Comparison of ENCODE assay signal across 20 mouse cellular contexts in genomic region chr10:86345645-86346044, GRCm38 (mm10). TPM values are rescaled to one million over a fixed set of nuclear protein-coding genes. Genes with fewer than 3 reads are reported as not detected.
DNase-seq lines count a peak whose midpoint lies in the region; ATAC-seq and TF ChIP-seq lines count a peak whose summit lies in the region.
"Had no signal": no experiment of that assay in that cellular context is flagged by ENCODE, and none has a peak within 500 bp of the region (broad histone marks: within the 10 kb centered on the region; RNA-seq: fewer than 3 reads in every experiment).

No protein-coding gene starts in this region.

- H3K9ac ChIP-seq in heart, adult 2 months (ENCODE audit: low read depth, low read length): no peak overlapping the region
- H3K9ac ChIP-seq in stomach, embryonic 14.5 days (replicated peaks; ENCODE audit: low read depth, low read length): no peak overlapping the region
- H3K9ac ChIP-seq in stomach, postnatal 0 days (ENCODE audit: low read length): no peak overlapping the region

- H3K4me3 ChIP-seq in heart, adult 2 months: no peak overlapping the region
- no peak overlapping the region for H3K4me3 ChIP-seq in stomach, embryonic 14.5 days (ENCODE audit: low read depth, low read length)
- H3K4me3 ChIP-seq in stomach, postnatal 0 days (ENCODE audit: low read depth, low read length): no peak overlapping the region

- no peak for TF ChIP-seq CTCF in heart, adult 2 months (IDR thresholded peaks at IDR 0.05)
- no peak for TF ChIP-seq CTCF in stomach, postnatal 0 days (IDR thresholded peaks at IDR 0.05; ENCODE audit: low read depth)

- DNase-seq in heart, adult 11 months: peak; percentile 90
- DNase-seq in heart, adult 9 months (ENCODE audit: low spot score in 2 of 2): no peak
- no peak for DNase-seq in heart, adult 2 months
- DNase-seq in heart, postnatal 14 days: no peak
- DNase-seq in stomach, postnatal 0 days (ENCODE audit: low spot score): no peak
- DNase-seq: adrenal gland, adult 2 months; adrenal gland, adult 8-10 months; adrenal gland, postnatal 14 days; adrenal gland, postnatal 25 days; adrenal gland, postnatal 36 days; B cell, adult 2 months; cerebellum, adult 11 months; cerebellum, adult 11-12 months; cerebellum, adult 18-20 months had no signal

- no peak overlapping the region for H3K4me2 ChIP-seq in stomach, embryonic 14.5 days (replicated peaks; ENCODE audit: low read depth, low read length)
- H3K4me2 ChIP-seq in stomach, postnatal 0 days (replicated peaks; ENCODE audit: low read depth): no peak overlapping the region

- peaks cover 31% of the 10 kb centered on the region for H3K36me3 ChIP-seq in heart, adult 2 months (ENCODE audit: control insufficient read depth, insufficient read depth, low read length)
- peaks cover 7% of the 10 kb centered on the region; the same call in 1 of the 2 replicates for H3K36me3 ChIP-seq in stomach, embryonic 14.5 days (ENCODE audit: control insufficient read depth, insufficient read depth, low read length)
- H3K36me3 ChIP-seq in stomach, postnatal 0 days (ENCODE audit: control insufficient read depth, insufficient read depth, low read length): peaks cover 6% of the 10 kb centered on the region; the same call in 1 of the 2 replicates

- intact Hi-C loops in heart, adult 2 months (cut with DNase I): no loop called here
- intact Hi-C loops in heart, postnatal 14 days (cut with DNase I): loop anchor here (5.0 kb wide), 1 partner anchor 107 kb away; no protein-coding TSS in a partner anchor

- no peaks in the 10 kb centered on the region for H3K79me2 ChIP-seq in heart, adult 2 months (replicated peaks; ENCODE audit: control insufficient read depth, insufficient read depth, low read length)

- TF ChIP-seq POLR2A in heart, adult 2 months (IDR thresholded peaks at IDR 0.05; ENCODE audit: insufficient read depth, low read depth, low read length): no peak

- TF ChIP-seq EP300 in heart, adult 2 months (IDR thresholded peaks at IDR 0.05; ENCODE audit: insufficient read depth, low read depth, low read length): no peak
- no peak for TF ChIP-seq EP300 in stomach, postnatal 0 days (optimal IDR thresholded peaks at IDR 0.05)

- H3K27ac ChIP-seq in heart, adult 2 months: peak overlapping the region; percentile 5; the same call in 1 of the 2 replicates
- H3K27ac ChIP-seq in stomach, embryonic 14.5 days (ENCODE audit: low read length): peak overlapping the region; percentile 2; the same call in 1 of the 2 replicates
- H3K27ac ChIP-seq in stomach, postnatal 0 days (replicated peaks): no peak overlapping the region

- peaks cover 26% of the 10 kb centered on the region for H3K4me1 ChIP-seq in heart, adult 2 months (ENCODE audit: control insufficient read depth, insufficient read depth, low read length)
- H3K4me1 ChIP-seq in stomach, embryonic 14.5 days (ENCODE audit: control insufficient read depth, insufficient read depth, low read length): peaks cover 13% of the 10 kb centered on the region
- H3K4me1 ChIP-seq in stomach, postnatal 0 days (replicated peaks; ENCODE audit: control insufficient read depth, insufficient read depth): peaks cover 10% of the 10 kb centered on the region; the same call in 1 of the 2 replicates

- H3K27me3 ChIP-seq in heart, adult 2 months (ENCODE audit: control insufficient read depth, insufficient read depth, low read length): no peaks in the 10 kb centered on the region
- H3K27me3 ChIP-seq in stomach, embryonic 14.5 days (ENCODE audit: control insufficient read depth, insufficient read depth, low read length): no peaks in the 10 kb centered on the region
- no peaks in the 10 kb centered on the region for H3K27me3 ChIP-seq in stomach, postnatal 0 days (ENCODE audit: control insufficient read depth, insufficient read depth, low read length)
- H3K27me3 ChIP-seq: CH12.LX, Patski had no signal

- WGBS in heart, adult 2 months: 97% methylated on average over 9 of the region's 9 CpGs
- WGBS in stomach, embryonic 14.5 days: 92% methylated on average over 9 of the region's 9 CpGs
- WGBS in stomach, postnatal 0 days: 94% methylated on average over 9 of the region's 9 CpGs

- no peak for ATAC-seq in stomach, embryonic 14.5 days (ENCODE audit: insufficient number of reproducible peaks, insufficient read depth, low FRiP score, low read depth)
- ATAC-seq in stomach, postnatal 0 days (ENCODE audit: low FRiP score, low TSS enrichment): no peak
- ATAC-seq: activated CD4-positive, CD25-positive, alpha-beta regulatory T cell, adult 4 months; CD4-positive, CD25-positive, alpha-beta regulatory T cell, adult 4 months; Patski had no signal

- H3K9me3 ChIP-seq in stomach, embryonic 14.5 days (ENCODE audit: control insufficient read depth, low read depth, low read length): no peaks in the 10 kb centered on the region
- no peaks in the 10 kb centered on the region for H3K9me3 ChIP-seq in stomach, postnatal 0 days (ENCODE audit: control insufficient read depth, low read length)

RNA-seq across cellular contexts. Expression of gene Timp3, which starts 45.5 kb away (rescaled TPM):
- 100 to 1,000 TPM; 154 to 174 TPM for total RNA-seq in heart, adult 2 months (2021)
- polyA plus RNA-seq in heart, adult 2 months (2012; rRNA removed): 80.2 and 114 TPM in 2 replicates
- total RNA-seq in heart, postnatal 14 days (2021): 100 to 1,000 TPM; 163 to 172 TPM
- polyA plus RNA-seq in stomach, embryonic 14.5 days (2014; fragmentation: Nextera tagmentation; extraction: Ambion mirVana): 88.0 and 88.4 TPM in 2 replicates
- 33.0 and 33.9 TPM in 2 replicates for polyA plus RNA-seq in stomach, postnatal 0 days (2015; fragmentation: Nextera tagmentation; extraction: Ambion mirVana)
- total RNA-seq: MEL had no signal
- polyA plus RNA-seq: activated CD4-positive, CD25-positive, alpha-beta regulatory T cell, adult 4 months; CD4-positive, CD25-positive, alpha-beta regulatory T cell, adult 4 months had no signal
